Comparison of ENCODE assay signal across 26 mouse cellular contexts in the genomic region with DNA sequence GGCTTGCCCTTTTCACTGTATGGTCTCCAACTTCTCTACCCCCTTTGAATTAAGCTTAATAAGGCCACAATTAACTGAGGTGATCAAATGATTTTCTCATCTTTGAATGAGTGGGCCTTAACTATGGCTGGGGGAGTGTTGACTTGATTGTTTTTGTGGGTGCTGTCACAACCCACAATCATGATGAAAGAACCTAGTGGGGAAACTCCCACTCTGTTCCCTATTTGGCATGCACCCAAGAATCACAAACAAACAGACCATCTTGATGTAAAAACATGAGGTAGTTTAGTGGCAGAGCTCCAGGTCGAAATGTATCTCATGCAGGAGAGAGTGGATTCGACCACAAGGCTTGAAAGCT.
A peak's percentile ranks its signal among the peaks of the same experiment; 100 is the strongest.
DNase-seq lines count a peak whose midpoint lies in the region; ATAC-seq and TF ChIP-seq lines count a peak whose summit lies in the region.
"Had no signal": no experiment of that assay in that cellular context is flagged by ENCODE, and none has a peak within 500 bp of the region (broad histone marks: within the 10 kb centered on the region; RNA-seq: fewer than 3 reads in every experiment).

No protein-coding gene starts in this region.

- no peak for TF ChIP-seq POLR2A in brain, embryonic 14.5 days (IDR thresholded peaks at IDR 0.05; ENCODE audit: borderline replicate concordance, extremely low read depth, insufficient read depth, insufficient read length, poor library complexity, severe bottlenecking)

- peaks cover 3% of the 10 kb centered on the region; the same call in 1 of the 2 replicates for H3K9me3 ChIP-seq in forebrain, embryonic 12.5 days
- no peaks in the 10 kb centered on the region for H3K9me3 ChIP-seq in forebrain, postnatal 0 days (ENCODE audit: low read length)
- no peaks in the 10 kb centered on the region for H3K9me3 ChIP-seq in midbrain, embryonic 11.5 days (ENCODE audit: control insufficient read depth, low read length)
- H3K9me3 ChIP-seq in midbrain, embryonic 13.5 days, result no peaks in the 10 kb centered on the region
- H3K9me3 ChIP-seq: embryonic facial prominence, embryonic 10.5 days had no signal

- 69% methylated on average over 2 of the region's 2 CpGs for WGBS in forebrain, embryonic 12.5 days
- 35% methylated on average over 2 of the region's 2 CpGs for WGBS in forebrain, postnatal 0 days
- 81% methylated on average over 2 of the region's 2 CpGs for WGBS in midbrain, embryonic 11.5 days
- 87% methylated on average over 2 of the region's 2 CpGs for WGBS in midbrain, embryonic 13.5 days

- H3K4me3 ChIP-seq in forebrain, embryonic 12.5 days (replicated peaks), result no peak overlapping the region
- H3K4me3 ChIP-seq in forebrain, postnatal 0 days (ENCODE audit: low read depth, low read length), result no peak overlapping the region
- no peak overlapping the region for H3K4me3 ChIP-seq in midbrain, embryonic 11.5 days (ENCODE audit: low read depth, low read length)
- H3K4me3 ChIP-seq in midbrain, embryonic 13.5 days (replicated peaks), result no peak overlapping the region
- H3K4me3 ChIP-seq: embryonic facial prominence, embryonic 10.5 days; embryonic facial prominence, embryonic 13.5 days; erythroblast, embryonic 14.5 days; gastrocnemius, adult 2 months; heart, adult 2 months; hindbrain, embryonic 12.5 days had no signal

- no peak overlapping the region for H3K27ac ChIP-seq in forebrain, embryonic 12.5 days
- no peak overlapping the region for H3K27ac ChIP-seq in forebrain, postnatal 0 days (ENCODE audit: low read depth, low read length)
- H3K27ac ChIP-seq in midbrain, embryonic 11.5 days (ENCODE audit: low read depth, low read length), result no peak overlapping the region
- H3K27ac ChIP-seq in midbrain, embryonic 13.5 days, result no peak overlapping the region
- H3K27ac ChIP-seq: embryonic facial prominence, embryonic 10.5 days; embryonic facial prominence, embryonic 13.5 days; gastrocnemius, adult 2 months; heart, adult 2 months; hindbrain, embryonic 12.5 days had no signal

- no peak for DNase-seq in forebrain, postnatal 0 days
- DNase-seq in midbrain, embryonic 11.5 days (ENCODE audit: low spot score, missing footprints), result peak; percentile 8
- peak; percentile 87 for DNase-seq in brain, embryonic 14.5 days (ENCODE audit: low read depth)
- no peak for DNase-seq in adrenal gland, adult 8-10 months
- no peak for DNase-seq in gastrocnemius, adult 8-10 months (ENCODE audit: low spot score in 2 of 2)
- no peak for DNase-seq in lung, postnatal 36 days
- DNase-seq: adrenal gland, postnatal 14 days; cerebellum, adult 11-12 months; cerebellum, adult 8-10 months; cerebellum, postnatal 10 days; cerebellum, postnatal 36 days; embryo, embryonic 11 days; gastrocnemius, adult 2 months; gastrocnemius, postnatal 25 days; heart, adult 2 months; kidney, adult 18-20 months; kidney, adult 9 months had no signal

- H3K4me2 ChIP-seq in forebrain, embryonic 12.5 days, result no peak overlapping the region
- no peak overlapping the region for H3K4me2 ChIP-seq in forebrain, postnatal 0 days (ENCODE audit: low read depth)
- no peak overlapping the region for H3K4me2 ChIP-seq in midbrain, embryonic 11.5 days
- no peak overlapping the region for H3K4me2 ChIP-seq in midbrain, embryonic 13.5 days (replicated peaks)
- H3K4me2 ChIP-seq: embryonic facial prominence, embryonic 13.5 days; heart, embryonic 11.5 days; hindbrain, embryonic 12.5 days had no signal

- no peak overlapping the region for H3K9ac ChIP-seq in forebrain, embryonic 12.5 days
- H3K9ac ChIP-seq in forebrain, postnatal 0 days, result no peak overlapping the region
- H3K9ac ChIP-seq in midbrain, embryonic 11.5 days (ENCODE audit: low read length), result no peak overlapping the region
- H3K9ac ChIP-seq in midbrain, embryonic 13.5 days (replicated peaks), result no peak overlapping the region
- H3K9ac ChIP-seq: embryonic facial prominence, embryonic 13.5 days; hindbrain, embryonic 12.5 days had no signal

- H3K4me1 ChIP-seq in forebrain, embryonic 12.5 days, result no peaks in the 10 kb centered on the region
- no peaks in the 10 kb centered on the region for H3K4me1 ChIP-seq in forebrain, postnatal 0 days (ENCODE audit: insufficient read depth)
- no peaks in the 10 kb centered on the region for H3K4me1 ChIP-seq in midbrain, embryonic 11.5 days (ENCODE audit: control insufficient read depth, insufficient read depth, low read length)
- no peaks in the 10 kb centered on the region for H3K4me1 ChIP-seq in midbrain, embryonic 13.5 days (replicated peaks)
- H3K4me1 ChIP-seq: embryonic facial prominence, embryonic 10.5 days; embryonic facial prominence, embryonic 13.5 days; hindbrain, embryonic 12.5 days had no signal

- H3K27me3 ChIP-seq in forebrain, embryonic 12.5 days, result no peaks in the 10 kb centered on the region
- no peaks in the 10 kb centered on the region for H3K27me3 ChIP-seq in forebrain, postnatal 0 days (ENCODE audit: insufficient read depth, low read length)
- H3K27me3 ChIP-seq in midbrain, embryonic 11.5 days (ENCODE audit: control insufficient read depth, insufficient read depth, low read length), result no peaks in the 10 kb centered on the region
- H3K27me3 ChIP-seq in midbrain, embryonic 13.5 days, result no peaks in the 10 kb centered on the region
- H3K27me3 ChIP-seq: embryonic facial prominence, embryonic 13.5 days; hindbrain, embryonic 12.5 days had no signal

- no peaks in the 10 kb centered on the region for H3K36me3 ChIP-seq in forebrain, embryonic 12.5 days (replicated peaks)
- no peaks in the 10 kb centered on the region for H3K36me3 ChIP-seq in forebrain, postnatal 0 days (ENCODE audit: insufficient read depth)
- no peaks in the 10 kb centered on the region for H3K36me3 ChIP-seq in midbrain, embryonic 11.5 days (ENCODE audit: control insufficient read depth, insufficient read depth, low read length)
- H3K36me3 ChIP-seq in midbrain, embryonic 13.5 days, result no peaks in the 10 kb centered on the region
- H3K36me3 ChIP-seq: embryonic facial prominence, embryonic 10.5 days; embryonic facial prominence, embryonic 13.5 days; hindbrain, embryonic 12.5 days had no signal

- ATAC-seq in forebrain, embryonic 12.5 days (ENCODE audit: low FRiP score), result peak; percentile 49; the same call in 1 of the 2 replicates
- no peak for ATAC-seq in forebrain, postnatal 0 days
- ATAC-seq in midbrain, embryonic 11.5 days (ENCODE audit: low FRiP score), result no peak
- no peak for ATAC-seq in midbrain, embryonic 13.5 days
- ATAC-seq: hindbrain, embryonic 16.5 days; intestine, embryonic 16.5 days had no signal

- no peak for TF ChIP-seq CTCF in forebrain, postnatal 0 days (IDR thresholded peaks at IDR 0.05; ENCODE audit: low read depth)
- TF ChIP-seq CTCF in brain, embryonic 14.5 days (IDR thresholded peaks at IDR 0.05; ENCODE audit: borderline replicate concordance, extremely low read depth, insufficient read depth, insufficient read length), result no peak

Comparison
In these comparisons a context has a peak if more than half of its experiments do, and no peak if none do; other contexts are left out.
1. DNase-seq: peak in midbrain, embryonic 11.5 days (single experiment) and brain, embryonic 14.5 days (single experiment); none in forebrain, postnatal 0 days (single experiment), adrenal gland, adult 8-10 months (single experiment), gastrocnemius, adult 8-10 months (0 of 2) and lung, postnatal 36 days (single experiment).